Mouse (Mus musculus): Measurements from ENCODE around the gene Thsd1.

The Thsd1 gene

DNA sequence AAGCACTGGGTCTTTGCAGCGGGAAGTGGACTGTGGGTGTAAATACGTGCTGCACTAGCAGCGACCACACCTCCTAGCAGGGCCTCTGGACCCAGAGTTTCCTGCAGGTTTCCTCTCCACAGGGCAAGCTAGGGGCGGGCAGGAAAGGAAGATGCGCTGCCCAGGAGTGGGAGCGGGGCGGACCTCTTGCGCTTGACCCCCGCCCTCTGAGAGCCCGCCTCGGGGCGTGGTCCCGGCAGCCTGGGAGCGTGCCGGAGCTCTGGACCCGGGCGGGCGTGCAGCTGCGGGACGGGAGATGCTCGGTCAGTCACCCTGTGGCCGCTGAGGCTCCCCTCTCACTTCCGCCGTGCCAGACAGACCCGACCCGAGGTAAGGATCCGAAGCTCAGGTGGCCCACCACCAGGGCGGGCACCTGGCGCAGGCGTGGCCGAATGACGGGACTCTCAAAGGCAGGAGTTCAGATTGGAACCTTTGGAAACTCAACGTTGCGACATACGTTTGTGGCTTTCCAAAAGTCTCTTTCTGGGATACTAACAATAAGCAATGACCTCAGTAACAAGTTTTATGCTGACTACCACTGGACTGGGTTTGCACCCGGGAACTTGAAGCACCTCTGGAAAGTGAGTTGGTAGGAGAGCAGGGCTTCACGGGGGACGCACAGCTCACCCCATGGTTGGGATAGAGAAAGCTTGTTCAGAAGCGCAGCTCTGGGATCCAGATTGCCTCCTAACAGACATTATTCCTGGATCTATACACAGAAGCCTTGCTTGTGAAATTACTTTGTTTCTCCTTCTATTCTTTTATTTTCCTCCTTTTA is at the start of gene Thsd1:
TSS of gene Thsd1 (plus strand) at position 253 of the 817 bp plus-strand sequence.
- peak in 1 of 2 experiments; percentile 7 for DNase-seq (ENCODE audit: low spot score in 2 of 2)

- DNase-seq (ENCODE audit: low spot score in 2 of 2): no peak
These were observed 42.2 kb upstream of the Thsd1 start for GRCm38 (mm10) chr8:22184884-22185283.

- peak; percentile 71 to 81 for DNase-seq (ENCODE audit: low spot score in 2 of 2)
These were observed 41.4 kb upstream of the Thsd1 start, which contains the start of gene Ckap2 for GRCm38 (mm10) chr8:22185431-22186397. TSS of gene Ckap2 (minus strand) at chr8:22185819.

DNA sequence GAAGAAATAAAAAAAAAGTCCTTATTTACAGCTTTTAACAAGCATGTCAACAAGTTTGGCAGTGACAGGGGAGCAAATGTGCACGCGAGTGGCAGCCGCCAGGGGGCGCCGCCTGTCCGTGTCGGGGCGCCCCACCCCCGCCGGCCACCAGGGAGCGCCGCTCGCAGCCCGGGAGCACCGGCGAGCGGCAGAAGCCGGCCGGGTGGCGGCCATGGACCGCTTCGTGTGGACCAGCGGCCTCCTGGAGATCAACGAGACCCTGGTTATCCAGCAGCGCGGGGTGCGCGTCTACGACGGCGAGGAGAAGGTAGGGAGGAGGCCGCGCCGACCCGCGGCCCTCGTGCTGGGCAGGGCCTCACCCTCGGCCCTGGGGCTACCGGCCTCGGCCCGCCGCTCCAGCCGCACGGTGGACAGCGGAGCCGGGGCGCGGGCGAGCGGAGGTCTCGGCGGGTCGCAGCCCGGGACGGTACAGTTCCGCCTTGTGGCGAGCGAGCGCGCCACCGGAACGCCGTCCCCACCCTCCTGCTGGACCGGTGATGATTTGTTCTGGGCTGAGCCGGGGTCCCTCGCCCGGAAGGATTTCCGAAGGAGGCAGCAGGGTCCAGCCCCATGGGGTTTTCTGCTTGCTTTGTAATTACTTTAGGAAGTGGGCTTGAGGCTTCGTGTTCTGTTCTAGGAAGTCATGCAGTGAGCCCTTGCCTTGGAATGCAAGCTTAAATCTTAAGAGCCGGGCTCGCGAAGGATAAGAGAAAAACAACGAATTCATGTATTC is 34.3 kb upstream of the Thsd1 start, which contains the start of gene Vps36:
TSS of gene Vps36 (plus strand) at position 150 of the 772 bp plus-strand sequence.
- peak; percentile 67 to 85 for DNase-seq (ENCODE audit: low spot score in 2 of 2)

- no peak for DNase-seq (ENCODE audit: low spot score in 2 of 2)
These were observed 33.6 kb upstream of the Thsd1 start for GRCm38 (mm10) chr8:22193432-22194010.

DNA sequence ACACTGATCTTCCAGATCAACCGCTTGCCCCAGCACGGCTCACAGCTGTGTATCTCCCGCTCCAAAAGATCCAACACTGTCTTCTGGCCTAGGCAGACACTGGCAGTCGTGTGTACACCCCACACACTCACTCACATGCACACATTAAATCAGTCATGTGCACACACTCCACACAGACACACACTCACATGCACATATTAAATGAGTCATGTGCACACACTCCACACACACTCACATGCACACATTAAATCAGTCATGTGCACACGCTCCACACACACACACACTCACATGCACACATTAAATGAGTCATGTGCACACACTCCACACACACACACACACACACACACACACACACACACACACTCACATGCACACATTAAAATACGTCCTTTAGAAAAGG is 29.2 kb upstream of the Thsd1 start:
- no peak for DNase-seq (ENCODE audit: low spot score in 2 of 2)

DNA sequence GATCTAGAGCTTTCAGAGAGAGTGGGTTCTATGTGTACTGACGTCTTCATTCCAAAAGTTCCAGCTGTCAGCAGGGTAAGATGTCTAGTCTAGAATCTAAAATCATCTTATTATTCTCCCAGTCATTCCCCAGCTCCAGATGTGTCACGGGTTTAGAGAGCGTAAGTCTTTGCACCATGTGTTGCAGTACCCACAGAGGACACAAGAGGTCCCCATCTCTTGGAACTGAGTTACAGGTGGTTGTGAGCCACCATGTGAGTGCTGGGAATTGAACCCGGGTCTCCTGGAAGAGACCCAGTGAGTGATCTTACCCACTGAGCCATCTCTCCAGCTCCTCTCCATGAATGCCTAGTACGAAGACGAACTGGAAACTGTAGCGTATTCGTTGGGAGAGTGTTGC is 27.6 kb upstream of the Thsd1 start:
- DNase-seq (ENCODE audit: low spot score in 2 of 2): no peak

DNA sequence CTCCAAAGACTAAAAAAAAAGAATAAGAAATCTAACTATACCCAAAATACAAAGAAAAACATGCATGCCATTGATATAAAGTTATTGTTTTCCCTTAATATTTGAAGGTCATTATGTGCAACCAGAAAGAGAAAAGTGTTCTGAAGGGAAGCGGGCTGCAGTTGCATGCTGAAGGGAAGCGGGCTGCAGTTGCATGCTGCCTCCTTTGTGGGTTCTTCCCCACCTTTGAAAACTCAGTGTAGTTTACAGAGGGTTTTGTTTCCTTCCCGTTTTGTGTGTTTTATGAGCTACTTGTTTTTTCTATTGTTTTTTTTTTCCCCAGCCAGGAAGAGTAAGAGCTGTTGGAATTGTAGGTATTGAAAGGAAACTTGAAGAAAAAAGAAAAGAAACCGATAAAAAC is 19.6 kb upstream of the Thsd1 start:
- no peak for DNase-seq (ENCODE audit: low spot score in 2 of 2)

GRCm38 (mm10) chr8:22209012-22209411 is 18.1 kb upstream of the Thsd1 start:
- no peak for DNase-seq (ENCODE audit: low spot score in 2 of 2)

- DNase-seq (ENCODE audit: low spot score in 2 of 2): no peak
These were observed 12.3 kb upstream of the Thsd1 start for GRCm38 (mm10) chr8:22214826-22215225.

- DNase-seq (ENCODE audit: low spot score in 2 of 2): no peak
These were observed 752 bp upstream of the Thsd1 start for GRCm38 (mm10) chr8:22226361-22226760.

DNA sequence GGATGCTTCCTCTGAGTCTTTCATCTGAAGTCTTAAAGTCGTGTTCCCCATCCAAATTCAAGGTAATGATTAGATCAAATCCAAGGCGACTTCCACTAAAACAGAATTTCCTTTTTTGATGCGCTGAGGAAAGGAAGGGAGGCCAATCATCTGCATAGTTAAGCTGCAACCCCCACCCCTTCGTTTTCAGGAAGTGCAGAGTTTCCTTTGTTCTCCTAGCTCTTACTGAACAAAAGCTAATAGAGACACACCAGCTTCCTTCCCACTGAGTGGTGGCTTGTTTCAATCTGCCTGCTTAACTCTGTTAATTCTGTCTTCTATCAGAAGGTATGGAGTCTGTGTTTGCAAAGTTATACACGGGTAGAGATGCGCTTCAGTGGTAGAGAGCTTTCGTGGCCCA is 1.5 kb downstream of the Thsd1 start:
- no peak for DNase-seq (ENCODE audit: low spot score in 2 of 2)

- no peak for DNase-seq (ENCODE audit: low spot score in 2 of 2)
These were observed 15.9 kb downstream of the Thsd1 start for GRCm38 (mm10) chr8:22242986-22243385.

- no peak for DNase-seq (ENCODE audit: low spot score in 2 of 2)
These were observed 18.6 kb downstream of the Thsd1 start for GRCm38 (mm10) chr8:22245663-22246062.

- no peak for DNase-seq (ENCODE audit: low spot score in 2 of 2)
These were observed 20.8 kb downstream of the Thsd1 start for GRCm38 (mm10) chr8:22247956-22248355.

GRCm38 (mm10) chr8:22249080-22249479 is 22.0 kb downstream of the Thsd1 start:
- DNase-seq (ENCODE audit: low spot score in 2 of 2): no peak

DNA sequence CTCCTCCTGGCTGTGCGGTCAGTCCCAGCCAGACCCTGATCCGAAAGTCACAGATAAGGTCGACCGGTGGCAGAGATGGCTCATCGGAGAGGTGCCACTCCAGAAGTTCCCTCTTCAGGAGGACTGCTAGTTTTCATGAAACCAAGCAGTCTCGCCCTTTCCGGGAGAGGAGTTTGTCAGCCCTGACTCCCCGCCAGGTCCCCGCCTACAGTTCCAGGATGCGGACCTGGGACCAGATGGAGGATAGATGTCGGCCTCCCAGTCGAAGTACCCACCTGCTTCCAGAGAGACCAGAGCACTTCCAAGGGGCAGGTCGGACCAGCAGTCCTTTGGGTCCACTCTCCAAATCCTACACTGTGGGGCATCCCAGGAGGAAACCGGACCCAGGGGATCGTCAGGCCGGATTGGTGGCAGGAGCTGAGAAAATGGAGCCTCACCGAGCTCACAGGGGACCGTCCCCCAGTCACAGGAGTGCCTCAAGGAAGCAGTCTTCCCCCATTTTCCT is 31.9 kb downstream of the Thsd1 start:
- no peak for DNase-seq (ENCODE audit: low spot score in 2 of 2)

GRCm38 (mm10) chr8:22259531-22259930 is 32.4 kb downstream of the Thsd1 start:
- no peak for DNase-seq (ENCODE audit: low spot score in 2 of 2)

- DNase-seq (ENCODE audit: low spot score in 2 of 2): no peak
These were observed 33.1 kb downstream of the Thsd1 start for GRCm38 (mm10) chr8:22260091-22260722.

DNA sequence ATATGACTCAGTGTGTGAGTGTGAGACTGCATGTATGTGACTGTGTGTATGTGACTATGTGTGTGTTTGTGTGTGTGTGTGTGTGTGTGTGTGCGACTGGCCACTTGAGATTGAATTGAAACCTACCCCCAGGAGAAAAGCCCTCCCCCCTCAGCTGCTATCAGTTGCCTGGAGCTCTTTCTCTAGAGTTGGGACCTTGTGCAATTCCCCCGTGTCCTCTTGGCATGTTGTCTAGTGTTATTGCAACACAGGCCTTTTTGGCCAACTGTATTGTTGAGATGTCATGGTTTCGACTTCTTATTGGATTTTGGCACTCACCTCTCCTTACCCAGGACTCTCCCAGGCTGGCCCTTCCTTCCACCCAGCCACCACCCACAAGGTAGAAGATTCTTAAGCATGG is 35.2 kb downstream of the Thsd1 start:
- DNase-seq (ENCODE audit: low spot score in 2 of 2): no peak

- DNase-seq (ENCODE audit: low spot score in 2 of 2): no peak
These were observed 37.2 kb downstream of the Thsd1 start for GRCm38 (mm10) chr8:22264292-22264691.
